Mouse (Mus musculus) MN1 (cell line): ENCODE data around the gene Shmt1.
"Not testable (repeated sequence)": the region's sequence is repeated elsewhere in the genome, so short reads cannot be mapped to it uniquely, and the experiment has no call there.

Experiments used
- DNase-seq: peaks from one replicate; pipeline ENCODE4 v3.0.0-alpha.2; 2016; ENCODE audit warnings: low spot score

Gene Shmt1

DNA sequence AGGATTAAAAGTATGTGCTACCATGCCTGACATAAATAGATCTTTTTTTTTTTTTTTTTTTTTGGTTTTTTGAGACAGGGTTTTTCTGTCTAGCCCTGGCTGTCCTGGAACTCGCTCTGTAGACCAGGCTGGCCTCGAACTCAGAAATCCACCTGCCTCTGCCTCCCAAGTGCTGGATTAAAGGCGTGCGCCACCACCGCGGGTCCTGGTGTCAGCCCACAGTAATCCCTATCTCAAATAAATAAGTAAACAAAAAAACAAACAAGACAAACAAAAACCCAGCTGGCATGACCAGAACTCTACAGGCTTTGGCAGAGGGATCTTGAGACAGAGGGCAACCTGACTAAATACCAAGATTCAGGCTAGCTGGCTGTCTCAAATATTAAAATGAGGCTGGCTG lies at the start of gene Shmt1:
TSS of gene Shmt1 (minus strand) at position 101 of the 400 bp plus-strand sequence.
- not testable (repeated sequence) for DNase-seq

DNA sequence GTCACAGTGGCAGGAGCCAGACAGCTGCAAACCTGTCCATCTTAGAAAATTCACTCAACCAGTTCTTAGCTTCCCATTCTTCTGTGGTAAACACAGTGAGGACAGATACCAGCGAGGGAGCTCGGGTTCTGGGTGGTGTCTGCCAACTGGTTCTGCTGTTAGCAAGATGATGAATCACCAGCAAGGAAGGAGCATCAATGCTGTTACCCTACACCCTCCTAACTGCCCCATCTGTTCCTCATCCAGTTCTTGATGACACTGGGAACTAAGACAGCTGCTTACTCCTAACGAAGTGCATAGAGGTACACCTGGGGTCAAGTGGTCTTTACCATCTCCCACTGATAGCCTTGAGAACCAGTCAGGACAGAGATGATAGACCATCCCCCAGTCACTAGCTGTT lies 45.1 kb upstream of the Shmt1 start:
- no peak for DNase-seq

DNA sequence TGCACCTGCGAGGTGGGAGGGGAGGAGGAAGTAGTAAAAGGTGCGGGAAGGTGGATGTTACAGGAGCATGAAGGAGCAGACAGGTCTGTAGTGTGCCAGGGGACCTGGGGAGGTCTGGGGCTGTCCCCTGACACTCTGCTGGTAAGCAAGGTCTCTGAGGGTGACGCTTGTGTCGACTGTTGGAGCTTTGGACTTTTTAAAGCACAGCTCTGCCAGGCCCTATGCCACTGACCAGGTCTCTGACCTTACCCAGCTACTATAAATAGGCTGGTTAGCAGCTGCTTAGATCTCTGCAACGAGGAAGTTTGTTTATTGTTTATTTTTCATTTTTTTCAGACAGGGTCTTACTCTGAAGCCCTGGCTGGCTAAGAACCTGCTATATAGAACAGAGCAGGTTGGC lies 33.9 kb upstream of the Shmt1 start:
- DNase-seq = no peak

DNA sequence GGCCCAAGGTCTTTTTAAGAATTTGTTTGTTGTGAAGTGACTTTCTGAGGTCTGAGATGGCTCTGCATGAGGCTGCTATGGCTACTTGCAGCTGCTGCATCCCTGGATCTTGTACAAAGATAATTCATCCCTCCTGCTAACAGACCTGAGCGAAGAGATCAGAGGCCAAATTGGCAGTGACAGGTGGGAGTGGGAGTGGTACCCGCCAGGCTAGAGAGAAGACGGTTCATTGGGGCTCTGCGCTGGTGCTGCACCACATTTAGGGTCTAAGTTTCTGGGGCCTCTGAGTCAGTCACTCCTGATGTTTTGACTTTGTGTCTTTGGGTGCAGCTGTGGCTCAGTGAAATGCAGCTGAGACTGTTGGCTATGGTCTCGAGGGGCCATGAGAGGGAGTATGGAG lies 31.9 kb upstream of the Shmt1 start:
- no peak for DNase-seq

DNA sequence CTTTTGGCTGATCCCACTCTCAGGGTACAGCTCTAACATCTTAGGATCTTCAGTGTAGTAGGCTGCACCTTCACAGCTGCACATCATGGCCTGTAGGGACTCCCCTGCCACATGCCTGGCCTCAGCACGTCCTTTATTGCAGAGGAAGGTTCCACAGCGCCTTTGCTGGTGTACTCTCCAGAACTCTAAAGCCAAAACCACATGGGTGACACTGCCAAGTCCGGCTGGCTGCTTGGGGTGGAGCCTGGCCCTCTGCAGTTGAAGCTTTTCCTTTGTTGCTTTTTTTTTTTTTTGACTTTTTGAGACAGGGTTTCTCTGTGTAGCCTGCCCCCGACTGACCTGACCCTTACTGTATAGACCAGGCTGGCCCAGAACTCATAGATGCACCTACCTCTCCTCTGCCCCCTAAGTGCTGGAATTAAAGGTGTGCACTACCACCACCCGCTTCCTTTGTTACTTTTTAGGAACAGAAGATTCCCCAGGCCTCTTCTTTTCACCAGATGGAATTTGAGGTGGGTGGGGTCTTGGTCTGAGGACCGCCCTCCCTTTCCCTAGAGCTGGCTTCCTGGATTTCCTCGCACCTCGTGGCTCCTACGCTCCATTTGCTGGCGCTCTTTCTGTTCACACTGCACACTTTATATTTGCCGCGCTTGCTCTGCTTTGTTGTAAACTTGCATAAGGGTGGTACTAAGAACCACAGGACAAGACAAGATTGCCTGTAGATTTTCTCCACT lies 30.1 kb upstream of the Shmt1 start:
- no peak for DNase-seq

DNA sequence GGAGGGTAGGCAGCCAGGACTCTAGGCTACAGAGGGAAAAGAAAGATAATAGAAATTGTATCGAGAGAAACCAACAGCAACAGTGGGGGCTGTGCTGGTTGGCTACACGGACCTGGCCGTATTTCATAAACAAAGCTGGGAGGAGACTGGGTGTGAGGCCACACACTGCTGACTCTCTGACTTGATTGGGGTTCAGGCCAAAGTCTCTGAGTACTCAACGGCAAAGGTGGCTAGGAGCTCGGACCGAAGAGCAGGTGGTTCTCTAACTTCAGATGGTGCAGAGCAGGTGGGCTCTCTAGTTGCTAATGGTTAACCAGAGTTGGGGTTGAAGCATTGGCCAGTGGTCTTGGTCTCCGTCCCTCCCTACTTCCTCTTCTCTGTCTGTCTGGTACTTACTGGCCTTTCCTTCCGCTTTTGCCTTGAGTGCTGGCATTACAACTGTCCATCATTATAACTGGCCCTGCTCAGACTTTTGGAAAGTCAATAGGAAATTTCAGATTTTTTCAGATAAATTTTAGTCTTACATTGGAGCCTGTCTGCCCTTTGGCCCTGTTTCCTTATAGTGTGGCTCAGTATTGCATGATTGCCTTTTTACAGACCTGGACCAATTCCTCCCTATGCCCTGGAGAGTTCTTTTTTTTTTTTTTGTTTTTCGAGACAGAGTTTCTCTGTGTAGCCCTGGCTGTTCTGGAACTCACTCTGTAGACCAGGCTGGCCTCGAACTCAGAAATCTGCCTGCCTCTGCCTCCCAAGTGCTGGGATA lies 26.3 kb upstream of the Shmt1 start:
- no peak for DNase-seq

DNA sequence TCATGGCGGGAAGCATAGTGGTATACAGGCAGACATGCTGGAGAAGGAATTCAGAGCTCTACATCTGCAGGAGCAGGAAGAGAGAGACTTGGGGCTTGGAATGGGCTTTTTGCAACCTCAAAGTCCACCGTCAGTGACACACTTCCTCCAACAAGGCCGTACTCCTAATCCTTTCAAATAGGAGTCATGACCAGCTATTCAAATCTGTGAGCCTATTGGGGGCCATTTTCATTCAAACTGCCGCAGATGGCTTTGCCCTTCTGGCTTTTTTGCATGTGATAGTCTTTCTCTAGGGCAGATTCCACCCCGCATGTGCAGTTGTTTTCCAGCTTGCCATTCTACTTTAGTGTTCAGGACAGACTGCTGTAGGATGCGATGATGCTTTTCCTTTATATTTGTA lies 25.4 kb upstream of the Shmt1 start:
- no peak for DNase-seq

DNA sequence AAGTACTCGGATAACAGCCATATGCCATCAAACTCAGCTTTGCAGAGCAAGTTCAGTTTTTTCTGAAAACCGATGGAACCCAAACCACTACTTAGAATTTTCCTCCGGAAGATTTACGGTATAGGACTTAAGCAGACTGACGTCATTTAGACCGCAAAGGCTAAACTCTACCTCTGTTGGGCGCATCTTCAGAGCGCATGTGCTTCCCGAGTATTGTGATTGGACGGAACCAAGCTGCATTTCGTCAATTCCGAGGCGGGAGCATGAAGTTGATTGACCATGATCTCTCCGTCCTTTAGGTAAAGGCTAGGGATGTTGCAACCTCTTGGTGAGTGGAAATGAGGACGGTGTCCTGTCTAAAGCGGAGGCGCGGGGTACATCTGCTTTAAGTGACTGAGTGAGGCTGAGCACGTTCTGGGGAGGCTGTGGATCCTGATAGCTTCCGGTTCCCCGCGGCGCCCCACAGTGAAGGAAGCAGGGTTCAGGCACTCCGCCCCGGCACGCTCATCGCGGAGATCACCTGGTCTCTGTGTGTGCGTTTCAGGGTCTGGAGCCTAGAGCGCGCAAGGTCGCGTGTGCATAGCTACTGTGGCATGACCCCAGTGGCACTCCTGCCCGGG lies 19.0 kb upstream of the Shmt1 start, which contains the start of gene Dhrs7b:
TSS of gene Dhrs7b (plus strand) at position 199 of the 620 bp plus-strand sequence.
- DNase-seq = peak; percentile 95

DNA sequence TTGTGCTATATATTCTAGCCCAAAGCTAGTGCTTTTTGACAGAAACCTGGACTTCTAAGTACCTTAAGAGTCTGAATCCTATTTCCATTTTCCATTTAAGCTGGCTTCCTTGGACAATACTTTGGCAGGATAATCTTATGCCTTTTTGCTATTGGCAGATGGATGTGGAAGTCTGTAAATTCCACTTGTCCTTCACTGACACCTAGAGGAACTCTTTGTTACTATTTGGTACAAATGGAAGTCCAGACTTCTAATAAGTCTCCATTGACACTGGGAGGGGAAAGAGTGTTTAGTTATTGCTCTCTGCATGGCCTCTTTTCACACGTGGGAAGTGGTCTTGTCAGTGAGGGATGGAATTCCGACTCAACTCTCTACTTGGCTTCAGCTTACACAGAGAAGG lies 17.4 kb upstream of the Shmt1 start:
- peak; percentile 73 for DNase-seq

DNA sequence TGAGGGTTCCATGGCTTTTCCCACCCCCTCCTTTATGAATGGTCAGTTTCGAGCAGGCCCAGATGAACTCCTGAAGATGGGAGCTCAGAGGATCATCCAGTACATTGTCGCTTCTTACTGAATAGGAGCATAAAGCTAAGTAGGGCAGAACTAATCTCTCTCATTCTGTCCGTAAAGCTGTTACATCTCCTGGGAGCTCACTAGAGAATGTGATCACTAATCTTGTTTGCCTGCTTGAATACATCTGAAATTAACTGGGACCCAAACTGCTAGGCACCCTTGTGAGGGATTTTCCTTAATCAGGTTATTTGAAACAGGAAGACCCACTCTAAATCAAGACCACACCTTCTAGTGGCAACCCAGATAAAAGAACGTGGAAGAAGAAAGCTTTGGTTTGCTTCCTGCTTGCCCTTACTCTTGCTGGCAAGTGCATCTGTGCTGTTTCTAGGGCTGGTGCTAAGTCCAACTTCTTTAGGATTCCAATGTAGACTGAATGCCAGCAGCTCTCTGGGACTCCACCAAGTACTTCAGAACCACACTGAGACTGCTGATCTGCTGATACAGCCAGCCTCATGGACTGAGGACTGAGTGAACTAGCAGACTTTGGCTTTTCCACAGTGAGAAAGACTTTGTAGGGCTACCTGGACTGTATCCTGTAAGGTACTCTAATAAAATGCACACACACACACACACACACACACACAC lies 15.9 kb upstream of the Shmt1 start:
- DNase-seq = no peak

DNA sequence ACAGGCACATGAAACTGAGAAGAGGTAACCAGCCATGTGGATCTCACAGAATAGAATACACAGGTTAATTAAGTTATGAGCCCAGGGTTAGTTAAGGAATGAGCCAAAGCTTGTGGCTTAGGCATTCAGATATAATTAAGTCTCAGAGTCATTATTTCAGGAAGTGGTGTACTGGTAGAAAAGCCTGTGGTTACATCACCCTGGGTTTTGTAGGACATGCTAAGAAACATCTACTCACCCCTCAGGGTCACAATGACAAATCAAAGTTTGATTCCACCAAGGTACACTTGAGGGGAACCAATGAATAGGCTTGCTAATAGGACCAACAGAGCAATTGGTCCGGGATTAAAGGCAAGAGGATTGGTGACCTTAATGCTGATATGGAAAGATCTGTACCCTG lies 15.2 kb upstream of the Shmt1 start:
- DNase-seq = no peak

DNA sequence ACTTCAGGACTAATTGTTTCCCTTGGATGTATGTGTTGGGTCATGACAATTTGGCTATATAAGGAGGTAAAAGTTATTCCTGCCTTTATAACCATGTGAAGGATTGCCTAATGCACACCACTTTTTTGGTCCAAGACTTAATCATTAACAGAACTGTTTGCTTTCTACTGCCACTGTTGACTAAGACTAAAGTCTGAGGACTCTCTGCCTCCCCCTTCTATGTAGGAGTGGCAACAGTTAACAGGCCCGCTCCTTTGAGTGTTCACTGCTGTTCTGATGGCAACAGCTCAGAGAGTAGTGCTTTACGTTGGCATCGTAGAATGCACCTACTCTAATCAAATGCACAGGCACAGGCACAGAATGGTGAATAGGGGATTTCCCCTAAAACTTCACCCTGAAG lies 13.7 kb upstream of the Shmt1 start:
- no peak for DNase-seq

DNA sequence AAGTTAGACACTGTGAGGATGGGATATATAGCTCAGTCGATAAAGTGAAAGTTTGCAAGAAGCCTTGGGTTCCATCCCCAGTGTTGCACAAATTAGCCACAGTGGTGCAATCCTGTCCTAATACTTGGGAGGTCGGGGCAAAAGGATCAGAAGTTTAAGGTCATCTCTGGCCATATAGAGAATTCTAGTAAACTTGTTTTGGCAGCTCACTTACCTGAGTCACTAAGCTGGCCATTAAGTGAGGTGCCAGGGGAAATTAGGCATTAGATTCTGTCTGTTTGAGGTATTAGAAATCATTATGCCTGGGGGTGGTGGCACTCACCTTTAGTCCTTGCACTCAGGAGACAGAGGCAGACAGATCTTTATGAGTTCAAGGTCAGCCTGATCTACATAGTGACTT lies 12.3 kb upstream of the Shmt1 start:
- DNase-seq = no peak

DNA sequence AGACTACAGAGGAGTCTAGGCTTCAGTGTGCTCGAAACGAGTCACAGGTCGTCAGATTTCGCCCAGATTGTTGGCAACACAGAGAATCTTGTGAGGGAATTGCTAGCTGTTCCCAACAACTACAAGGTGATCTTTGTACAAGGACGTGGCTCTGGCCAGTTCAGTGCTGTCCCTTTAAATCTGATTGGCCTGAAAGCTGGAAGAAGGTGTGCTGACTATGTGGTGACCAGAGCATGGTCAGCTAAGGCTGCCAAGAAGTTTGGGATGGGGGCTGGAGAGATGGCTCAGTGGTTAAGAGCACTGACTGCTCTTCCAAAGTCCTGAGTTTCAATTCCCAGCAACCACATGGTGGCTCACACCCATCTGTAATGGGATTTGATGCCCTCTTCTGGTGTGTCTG lies 4.9 kb upstream of the Shmt1 start:
- no peak for DNase-seq

DNA sequence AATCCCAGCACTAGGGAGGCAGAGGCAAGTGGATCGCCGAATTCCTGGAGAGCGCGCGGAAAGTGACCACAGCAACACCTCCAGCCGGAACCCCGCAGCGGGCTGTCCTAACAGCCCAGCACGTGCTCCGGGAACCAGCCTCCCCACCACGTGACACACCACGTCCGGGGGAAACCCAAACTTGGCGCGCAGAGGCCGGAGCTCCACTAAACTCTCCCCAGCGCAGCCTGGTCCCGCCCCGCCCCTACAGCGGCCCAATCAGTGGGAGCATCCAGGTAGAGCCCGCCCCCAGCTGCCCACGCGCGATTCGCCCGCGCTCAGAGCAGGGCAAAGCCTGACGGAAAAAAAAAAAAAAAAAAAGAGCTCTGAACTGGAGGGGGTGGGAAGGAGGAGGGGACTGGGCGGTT lies 461 bp downstream of the Shmt1 start:
- peak; percentile 95 for DNase-seq

DNA sequence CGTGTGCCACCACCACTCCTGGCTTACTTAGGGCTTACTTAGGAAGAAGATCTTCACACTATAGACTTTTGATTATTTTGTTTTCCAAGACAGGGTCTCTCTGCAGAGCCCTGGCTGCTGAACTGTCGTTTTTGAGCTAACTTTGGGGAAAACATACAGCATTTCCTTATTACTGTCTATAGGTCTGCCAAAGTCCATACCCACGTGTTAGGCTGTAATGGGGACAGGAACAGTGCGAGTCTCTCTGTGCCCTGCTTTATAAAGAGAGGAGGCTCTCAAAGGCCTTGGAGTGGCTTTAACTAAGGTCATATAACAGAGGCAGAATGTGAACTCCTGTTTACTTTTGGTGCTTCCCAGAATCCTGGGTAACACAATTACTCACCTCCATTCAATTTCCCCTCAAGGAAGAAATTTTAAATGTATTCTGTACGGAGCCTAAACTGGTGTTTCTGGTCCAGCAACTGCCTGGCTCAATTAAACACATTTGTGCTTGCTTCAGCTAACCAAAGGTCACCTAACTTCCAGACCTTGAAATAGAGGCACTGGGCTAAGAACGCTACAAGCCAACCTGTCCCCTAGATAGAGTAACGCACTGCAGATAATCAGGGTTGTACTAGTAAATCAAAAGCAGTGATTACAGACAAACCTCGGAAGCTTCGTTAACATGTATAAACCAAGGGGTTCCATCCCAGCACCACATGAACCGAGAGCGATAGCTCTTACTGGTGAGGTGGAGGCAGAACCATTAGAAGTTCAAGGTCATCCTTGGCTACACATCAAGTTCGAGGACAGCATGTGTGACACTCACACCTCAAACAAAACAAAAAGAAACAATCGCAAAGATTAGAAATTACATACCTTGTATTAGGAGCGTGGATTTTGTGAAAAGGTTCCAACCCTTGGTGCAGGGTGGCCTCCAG lies 1.2 kb downstream of the Shmt1 start:
- DNase-seq = no peak

DNA sequence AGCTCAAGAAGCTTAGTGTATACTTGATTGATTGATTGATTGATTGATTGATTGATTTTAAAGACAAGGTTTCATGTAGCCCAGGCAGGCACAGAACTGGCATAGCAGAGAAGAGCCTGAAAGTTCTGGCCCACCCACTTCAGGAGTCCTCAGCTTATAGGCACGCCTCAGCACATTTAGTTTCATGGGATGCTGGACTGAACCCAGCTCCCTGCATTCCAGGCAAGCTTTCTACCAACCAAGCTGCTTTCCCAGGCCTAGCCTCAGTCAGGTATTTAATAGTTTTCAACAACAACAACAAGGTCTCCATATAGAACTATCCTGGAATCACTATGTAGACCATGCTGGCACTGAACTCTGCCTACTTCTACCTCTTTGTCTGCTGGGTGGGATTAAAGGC lies 2.0 kb downstream of the Shmt1 start:
- no peak for DNase-seq

DNA sequence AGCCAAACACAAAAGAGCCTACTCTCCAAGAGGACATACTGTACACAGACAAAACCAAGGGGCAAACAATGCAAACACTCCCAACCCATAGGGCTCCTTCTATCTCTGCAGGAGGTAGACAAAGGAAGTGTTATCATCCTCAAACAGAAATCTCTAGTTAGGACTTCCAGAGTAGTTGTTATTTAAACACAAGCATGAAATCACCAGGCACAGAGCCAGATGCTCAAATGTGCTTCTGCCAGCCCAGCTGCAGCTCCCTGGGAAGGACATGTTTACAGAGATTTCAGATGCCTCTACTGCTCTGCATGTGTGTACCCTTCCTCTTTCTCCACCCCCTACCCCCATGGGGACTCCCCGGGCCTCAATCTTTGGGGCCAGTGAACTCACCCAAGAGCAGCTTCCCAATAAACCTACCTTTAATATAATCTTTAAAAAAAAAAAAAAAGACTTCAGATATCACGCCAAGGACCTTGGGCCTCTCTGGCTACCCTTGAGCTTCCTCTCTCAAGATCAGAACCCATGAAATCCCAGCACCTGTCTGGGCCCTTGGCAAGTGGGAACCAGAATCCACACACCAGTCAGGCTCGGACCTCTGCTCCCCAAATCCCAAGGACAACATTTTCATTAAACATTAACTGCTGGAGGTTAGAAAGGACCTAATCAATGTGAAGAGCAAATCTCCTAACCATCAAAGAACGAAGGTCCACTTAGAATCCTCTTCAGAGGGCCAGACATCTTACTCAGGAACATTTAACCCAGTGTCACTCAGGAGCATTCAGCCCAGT lies 3.0 kb downstream of the Shmt1 start:
- peak; percentile 66 for DNase-seq

DNA sequence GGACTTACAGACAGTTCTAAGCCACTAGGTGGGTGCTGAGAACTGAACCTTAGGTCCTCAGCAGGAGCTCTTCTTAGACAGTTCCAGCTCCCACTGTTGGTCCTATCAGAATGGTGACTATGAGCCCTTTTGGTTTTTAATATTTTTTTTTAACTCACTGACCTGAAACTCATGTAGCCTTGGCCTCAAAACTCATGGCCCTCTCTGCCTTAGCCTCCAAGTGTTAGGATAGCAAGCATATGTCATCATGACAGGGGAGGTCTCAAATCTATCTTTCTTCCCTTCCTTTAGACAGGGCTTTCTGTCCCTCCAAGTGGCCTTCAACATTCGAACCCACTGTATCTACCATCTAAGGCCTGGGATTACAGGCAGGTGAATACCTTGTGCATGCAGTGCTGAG lies 10.6 kb downstream of the Shmt1 start:
- DNase-seq = no peak

DNA sequence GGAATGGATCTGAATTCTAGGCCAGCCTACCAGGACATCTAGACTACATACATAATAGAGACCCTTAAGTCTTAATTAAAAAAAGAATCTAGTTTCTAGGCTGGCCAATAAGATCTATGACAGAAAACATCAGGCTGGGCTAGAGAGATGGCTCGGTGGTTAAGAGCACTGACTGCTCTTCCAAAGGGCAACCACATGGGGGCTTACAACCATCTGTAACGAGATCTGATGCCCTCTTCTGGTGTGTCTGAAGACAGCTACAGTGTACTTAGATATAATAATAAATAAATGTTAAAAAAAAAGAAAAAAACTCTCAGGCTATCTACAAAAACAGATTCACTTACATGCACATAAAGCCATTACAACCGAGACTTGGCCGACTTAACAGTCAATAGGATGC lies 11.5 kb downstream of the Shmt1 start:
- DNase-seq = no peak

DNA sequence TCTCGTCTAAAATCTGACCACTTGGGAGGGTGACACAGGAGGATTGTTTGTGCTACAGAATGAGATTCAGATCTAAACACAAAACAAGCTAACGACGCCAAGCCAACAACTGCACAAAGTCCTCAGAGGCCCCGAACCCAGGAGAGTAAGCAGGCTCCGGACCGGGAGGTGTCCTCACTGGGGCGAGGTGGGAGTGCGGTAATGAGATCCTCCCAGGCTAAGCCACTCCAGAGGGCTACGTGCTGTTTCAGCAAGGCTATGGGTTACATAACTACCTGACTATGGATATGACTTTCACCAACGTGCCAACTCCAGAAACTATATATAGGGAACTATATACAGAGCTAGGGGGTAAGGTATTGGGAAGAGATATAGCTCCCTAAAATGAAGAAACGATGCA lies 15.2 kb downstream of the Shmt1 start:
- no peak for DNase-seq
